Mouse (Mus musculus): ENCODE measurements around the gene Cdk2. TPM values are rescaled to one million over a fixed set of nuclear protein-coding genes. Genes with fewer than 3 reads are reported as not detected.

The Cdk2 gene
- polyA plus RNA-seq (2015; fragmentation: Nextera tagmentation; extraction: Ambion mirVana) = 90.7 and 93.6 TPM in 2 replicates

GRCm38 (mm10) chr10:128704491-128705316 is at the start of gene Cdk2:
TSS of gene Cdk2 (minus strand) at chr10:128705031.
- Histone ChIP-seq H3K36me3 (ENCODE audit: control insufficient read depth, insufficient read depth) (peaks cover 15% of the 10 kb centered on the region), H3K4me1 (ENCODE audit: control insufficient read depth, insufficient read depth, low read length) (peaks cover 17% of the 10 kb centered on the region), H3K9me3 (replicated peaks; ENCODE audit: control insufficient read depth, low read length) (no peaks in the 10 kb centered on the region), H3K27ac (ENCODE audit: low read length) (peak within 1 kb of the TSS; percentile 98), H3K4me3 (ENCODE audit: low read length) (peak within 1 kb of the TSS; percentile 85), H3K4me2 (ENCODE audit: low read depth, low read length) (peak within 1 kb of the TSS; percentile 85), H3K9ac (ENCODE audit: low read length) (peak within 1 kb of the TSS; percentile 90), H3K27me3 (ENCODE audit: control insufficient read depth, insufficient read depth, low read length) (no peaks in the 10 kb centered on the region)
- ATAC-seq (replicated peaks; ENCODE audit: extremely low read depth, insufficient read depth, low FRiP score) = peak; percentile 94
- WGBS = under 1% methylated on average over 62 of the region's 62 CpGs

DNA sequence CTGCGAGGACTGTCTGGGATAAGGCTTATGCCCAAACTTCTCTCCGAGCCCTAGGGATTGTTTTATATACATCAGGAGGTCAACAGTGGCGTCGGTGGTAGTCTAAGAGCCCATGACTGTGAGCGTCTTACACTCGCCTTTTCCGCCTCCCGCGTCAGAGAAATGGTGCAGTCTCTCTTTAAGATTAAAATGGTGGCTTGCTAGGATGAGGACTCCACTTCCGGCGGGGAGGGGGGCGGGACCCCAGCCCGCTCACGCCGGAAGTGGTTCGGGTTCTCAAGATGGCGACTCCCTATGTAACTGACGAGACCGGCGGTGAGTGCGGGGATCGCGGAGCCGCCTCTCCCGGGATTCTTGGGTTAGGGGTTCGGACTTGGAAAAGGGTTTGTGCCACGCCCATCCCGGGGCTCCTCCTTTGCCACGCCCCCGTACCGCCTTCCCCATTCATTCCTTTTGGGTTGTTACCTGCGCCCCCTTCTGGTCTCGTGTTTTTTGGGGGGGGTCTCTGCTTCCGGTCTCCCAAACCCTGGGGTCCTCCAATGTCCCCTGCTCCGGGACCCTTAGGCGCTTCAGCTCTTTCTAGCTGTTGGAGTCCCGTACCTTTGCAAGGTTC is 43.5 kb upstream of the Cdk2 start:
- under 1% methylated on average over 37 of the region's 37 CpGs for WGBS
- peak; percentile 75 for ATAC-seq (replicated peaks; ENCODE audit: extremely low read depth, insufficient read depth, low FRiP score)
- H3K4me3 ChIP-seq (ENCODE audit: low read length) = peak overlapping the region; percentile 94

DNA sequence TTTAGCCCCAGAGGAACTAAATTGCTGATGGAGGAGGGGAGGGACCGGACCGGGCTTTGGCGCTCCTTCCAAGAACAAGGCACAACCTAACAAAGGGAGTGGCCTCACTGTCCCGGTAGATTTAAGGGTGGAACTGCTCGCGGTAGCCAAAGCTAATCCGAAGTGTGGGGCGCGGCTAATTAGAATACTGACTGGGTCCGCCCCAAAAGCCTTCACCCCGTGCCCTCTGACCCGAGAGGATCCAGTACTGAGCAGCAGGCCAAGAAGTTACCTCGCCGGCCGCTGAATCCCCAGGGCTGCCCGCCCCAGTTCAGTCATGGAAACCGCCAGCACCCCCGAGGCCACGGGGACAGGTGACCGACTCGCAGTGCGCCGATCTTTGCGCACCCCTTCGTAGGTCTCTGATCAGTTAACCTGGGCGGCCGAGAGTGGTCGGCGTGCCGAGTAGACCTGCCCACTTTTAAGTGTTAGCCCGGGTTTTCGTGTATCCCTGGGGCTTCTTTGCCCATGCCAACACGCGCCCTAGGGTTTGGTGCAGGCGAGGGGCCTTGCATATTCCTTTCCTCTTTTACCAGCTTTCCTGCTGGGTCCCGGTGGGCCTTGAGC is 42.9 kb upstream of the Cdk2 start, which contains the start of gene Pym1:
Gene Pym1 (plus strand): TSS at position 244 of the 606 bp plus-strand sequence.
- peak; percentile 26 for ATAC-seq (replicated peaks; ENCODE audit: extremely low read depth, insufficient read depth, low FRiP score)
- WGBS = under 1% methylated on average over 36 of the region's 36 CpGs
- H3K4me1 ChIP-seq (ENCODE audit: control insufficient read depth, insufficient read depth, low read length) = peaks cover 27% of the 10 kb centered on the region

More for the DNA sequence above, 43.5 kb upstream of the Cdk2 start:
- peak overlapping the region; percentile 92 for H3K4me2 ChIP-seq (ENCODE audit: low read depth, low read length)
- no peaks in the 10 kb centered on the region for H3K9me3 ChIP-seq (replicated peaks; ENCODE audit: control insufficient read depth, low read length)
- no peaks in the 10 kb centered on the region for H3K36me3 ChIP-seq (ENCODE audit: control insufficient read depth, insufficient read depth)
- peak overlapping the region; percentile 96 for H3K27ac ChIP-seq (ENCODE audit: low read length)
- H3K27me3 ChIP-seq (ENCODE audit: control insufficient read depth, insufficient read depth, low read length) = no peaks in the 10 kb centered on the region
- peak overlapping the region; percentile 87 for H3K9ac ChIP-seq (ENCODE audit: low read length)
- H3K4me1 ChIP-seq (ENCODE audit: control insufficient read depth, insufficient read depth, low read length) = peaks cover 22% of the 10 kb centered on the region

DNA sequence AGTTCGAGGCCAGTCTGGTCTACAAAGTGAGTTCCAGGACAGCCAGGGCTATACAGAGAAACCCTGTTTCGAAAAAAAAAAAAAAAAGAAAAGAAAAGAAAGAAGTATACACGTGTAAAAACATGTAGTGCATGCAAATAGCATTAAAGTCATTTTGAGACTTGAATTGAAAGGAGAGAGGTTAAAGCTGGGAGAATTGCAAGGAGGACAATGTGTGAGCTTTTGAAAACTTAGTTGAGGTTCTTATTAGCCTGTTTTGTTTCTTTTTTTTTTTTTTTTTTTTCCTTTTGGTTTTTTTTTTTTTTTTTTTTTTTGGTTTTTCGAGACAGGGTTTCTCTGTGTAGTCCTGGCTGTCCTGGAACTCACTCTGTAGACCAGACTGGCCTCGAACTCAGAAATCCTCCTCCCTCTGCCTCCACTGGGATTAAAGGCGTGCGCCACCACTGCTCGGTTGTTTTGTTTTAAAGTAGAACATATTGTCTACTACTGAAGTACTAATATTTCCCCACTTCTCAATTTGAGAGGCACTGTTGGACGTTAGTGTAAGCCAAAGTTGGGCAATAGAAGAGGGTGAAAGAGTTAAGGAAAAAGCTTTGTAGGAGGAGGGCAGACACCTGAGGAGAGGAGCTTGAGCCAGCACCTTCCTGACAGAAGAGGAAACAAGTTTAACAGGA is 42.3 kb upstream of the Cdk2 start:
- peak overlapping the region; percentile 92 for H3K4me2 ChIP-seq (ENCODE audit: low read depth, low read length)
- WGBS = 53% methylated on average over 9 of the region's 9 CpGs
- no peak for ATAC-seq (replicated peaks; ENCODE audit: extremely low read depth, insufficient read depth, low FRiP score)

More for the DNA sequence above, 42.9 kb upstream of the Cdk2 start, which contains the start of gene Pym1:
- H3K9me3 ChIP-seq (replicated peaks; ENCODE audit: control insufficient read depth, low read length) = no peaks in the 10 kb centered on the region
- H3K4me3 ChIP-seq (ENCODE audit: low read length) = peak within 1 kb of the TSS; percentile 94
- H3K4me2 ChIP-seq (ENCODE audit: low read depth, low read length) = peak within 1 kb of the TSS; percentile 92
- H3K27me3 ChIP-seq (ENCODE audit: control insufficient read depth, insufficient read depth, low read length) = no peaks in the 10 kb centered on the region
- no peaks in the 10 kb centered on the region for H3K36me3 ChIP-seq (ENCODE audit: control insufficient read depth, insufficient read depth)
- H3K27ac ChIP-seq (ENCODE audit: low read length) = peak within 1 kb of the TSS; percentile 96
- H3K9ac ChIP-seq (ENCODE audit: low read length) = peak within 1 kb of the TSS; percentile 87

DNA sequence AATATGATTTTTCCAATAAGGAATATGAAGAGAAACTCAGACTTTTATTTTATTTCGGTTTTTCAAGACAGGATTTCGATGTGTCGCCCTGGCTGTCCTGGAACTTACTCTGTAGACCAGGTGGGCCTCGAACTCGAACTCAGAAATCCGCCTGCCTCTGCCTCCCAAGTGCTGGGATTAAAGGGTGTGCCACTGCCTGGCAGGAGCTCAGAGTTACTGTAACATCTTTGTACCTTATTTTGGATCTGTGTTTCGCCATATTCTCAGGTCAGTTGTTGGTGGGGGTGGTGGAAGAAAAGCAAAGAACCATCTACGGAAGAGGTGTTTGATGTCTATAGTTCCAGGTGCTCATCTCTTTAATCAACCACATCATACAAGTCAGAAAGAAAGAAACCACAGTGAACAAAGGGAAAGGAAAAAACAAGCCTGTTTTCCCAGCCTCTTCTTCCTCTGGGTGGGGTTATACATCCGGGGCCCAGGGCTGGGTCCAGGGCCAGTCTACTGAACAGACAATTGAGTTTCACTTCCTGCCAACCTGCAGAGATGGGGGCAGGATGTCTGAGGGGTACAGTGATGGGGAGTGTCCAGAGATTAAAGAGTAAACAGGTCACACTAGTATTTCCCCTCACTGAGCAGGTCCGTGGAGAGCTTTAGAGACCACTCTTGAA is 41.2 kb upstream of the Cdk2 start:
- ATAC-seq (replicated peaks; ENCODE audit: extremely low read depth, insufficient read depth, low FRiP score) = peak; percentile 30; the same call in 1 of the 2 replicates
- peaks cover 32% of the 10 kb centered on the region for H3K4me1 ChIP-seq (ENCODE audit: control insufficient read depth, insufficient read depth, low read length)
- H3K27ac ChIP-seq (ENCODE audit: low read length) = peak overlapping the region; percentile 69; the same call in 1 of the 2 replicates
- H3K36me3 ChIP-seq (ENCODE audit: control insufficient read depth, insufficient read depth) = no peaks in the 10 kb centered on the region
- H3K9me3 ChIP-seq (replicated peaks; ENCODE audit: control insufficient read depth, low read length) = no peaks in the 10 kb centered on the region
- peak overlapping the region; percentile 16; the same call in 1 of the 2 replicates for H3K4me3 ChIP-seq (ENCODE audit: low read length)
- no peak overlapping the region for H3K9ac ChIP-seq (ENCODE audit: low read length)
- no peaks in the 10 kb centered on the region for H3K27me3 ChIP-seq (ENCODE audit: control insufficient read depth, insufficient read depth, low read length)
- WGBS = 85% methylated on average over 10 of the region's 10 CpGs
- H3K4me2 ChIP-seq (ENCODE audit: low read depth, low read length) = no peak overlapping the region; the same call in 1 of the 2 replicates

More for the DNA sequence above, 42.3 kb upstream of the Cdk2 start:
- Histone ChIP-seq H3K9me3 (replicated peaks; ENCODE audit: control insufficient read depth, low read length) (no peaks in the 10 kb centered on the region), H3K4me3 (ENCODE audit: low read length) (peak overlapping the region; percentile 94), H3K27ac (ENCODE audit: low read length) (peak overlapping the region; percentile 96), H3K4me1 (ENCODE audit: control insufficient read depth, insufficient read depth, low read length) (peaks cover 32% of the 10 kb centered on the region), H3K27me3 (ENCODE audit: control insufficient read depth, insufficient read depth, low read length) (no peaks in the 10 kb centered on the region), H3K36me3 (ENCODE audit: control insufficient read depth, insufficient read depth) (no peaks in the 10 kb centered on the region), H3K9ac (ENCODE audit: low read length) (peak overlapping the region; percentile 87)

DNA sequence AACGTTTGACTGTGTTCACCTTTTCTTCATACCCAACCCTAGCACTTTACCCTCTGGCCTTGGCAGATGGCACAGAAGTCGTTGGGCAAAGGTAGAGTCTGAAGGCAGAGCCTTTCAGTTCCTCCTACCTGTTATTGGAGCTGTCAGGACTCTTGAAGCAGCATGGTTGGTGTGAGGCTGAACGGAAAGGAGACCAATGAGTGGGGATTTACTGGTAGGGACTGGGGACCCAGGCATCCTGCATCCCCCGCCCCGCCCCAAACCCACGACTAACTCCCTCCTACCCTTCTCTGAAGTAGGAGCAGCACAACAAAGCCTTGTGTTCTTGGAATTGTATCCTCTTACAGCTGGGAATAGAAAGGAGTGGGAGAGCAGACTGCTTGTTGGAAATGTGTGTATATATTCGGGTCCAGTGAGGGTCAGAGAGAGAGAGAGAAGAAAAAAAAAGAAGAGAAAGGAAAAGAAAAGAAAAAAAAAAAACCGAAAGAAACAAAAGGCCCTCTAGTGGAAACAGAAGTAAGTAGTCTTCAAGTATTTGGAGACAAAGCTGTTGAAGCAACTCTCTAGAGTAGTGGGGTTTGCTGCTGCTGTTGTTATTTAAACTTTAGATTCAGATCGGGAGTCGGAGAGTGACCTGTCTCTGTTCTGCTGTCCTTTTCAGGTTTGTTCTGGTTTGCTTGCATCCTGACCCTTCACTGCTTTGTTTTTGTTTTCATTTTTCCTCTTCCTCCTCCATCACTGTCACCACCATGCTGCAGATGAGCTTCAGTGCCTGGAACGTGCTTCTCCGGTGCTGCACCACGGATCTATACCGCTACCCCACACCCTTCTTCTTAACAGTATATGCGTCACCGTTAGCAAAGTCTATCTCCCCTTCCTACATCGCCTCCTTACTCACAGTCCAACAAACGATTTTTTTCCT is 40.1 kb upstream of the Cdk2 start, which contains the start of gene Dgka:
Gene Dgka (minus strand): TSS at position 176 of the 922 bp plus-strand sequence.
- peak within 1 kb of the TSS; percentile 55 for H3K27ac ChIP-seq (ENCODE audit: low read length)
- peaks cover 32% of the 10 kb centered on the region for H3K4me1 ChIP-seq (ENCODE audit: control insufficient read depth, insufficient read depth, low read length)
- H3K36me3 ChIP-seq (ENCODE audit: control insufficient read depth, insufficient read depth) = no peaks in the 10 kb centered on the region
- H3K4me3 ChIP-seq (ENCODE audit: low read length) = peak within 1 kb of the TSS; percentile 70
- H3K9ac ChIP-seq (ENCODE audit: low read length) = peak within 1 kb of the TSS; percentile 80
- no peak for ATAC-seq (replicated peaks; ENCODE audit: extremely low read depth, insufficient read depth, low FRiP score)
- WGBS = 21% methylated on average over 18 of the region's 18 CpGs
- no peaks in the 10 kb centered on the region for H3K9me3 ChIP-seq (replicated peaks; ENCODE audit: control insufficient read depth, low read length)
- H3K4me2 ChIP-seq (ENCODE audit: low read depth, low read length) = peak within 1 kb of the TSS; percentile 88
- H3K27me3 ChIP-seq (ENCODE audit: control insufficient read depth, insufficient read depth, low read length) = no peaks in the 10 kb centered on the region

DNA sequence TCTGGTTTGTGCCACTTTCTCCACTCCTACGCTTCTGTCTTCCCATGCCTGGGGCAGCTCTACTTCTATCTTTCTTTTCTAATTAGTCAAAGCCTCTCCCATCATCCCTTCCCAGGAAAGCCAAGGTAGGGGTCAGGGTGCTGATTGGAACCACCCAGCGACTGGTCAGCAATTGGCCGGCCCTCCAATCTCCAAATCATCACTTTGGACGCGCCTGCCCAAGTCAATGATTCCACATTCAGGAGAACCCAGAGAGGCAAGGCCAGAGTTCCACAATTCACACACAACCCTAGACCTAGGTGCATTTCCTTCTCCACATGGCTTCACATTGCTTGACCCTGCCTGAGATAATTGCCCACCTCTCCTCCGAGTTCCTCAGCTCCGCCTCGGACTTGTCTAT is 39.4 kb upstream of the Cdk2 start:
- peak overlapping the region; percentile 80 for H3K9ac ChIP-seq (ENCODE audit: low read length)
- H3K4me3 ChIP-seq (ENCODE audit: low read length) = peak overlapping the region; percentile 70
- peak overlapping the region; percentile 55 for H3K27ac ChIP-seq (ENCODE audit: low read length)
- H3K4me2 ChIP-seq (ENCODE audit: low read depth, low read length) = peak overlapping the region; percentile 88
- no peaks in the 10 kb centered on the region for H3K9me3 ChIP-seq (replicated peaks; ENCODE audit: control insufficient read depth, low read length)
- H3K4me1 ChIP-seq (ENCODE audit: control insufficient read depth, insufficient read depth, low read length) = peaks cover 27% of the 10 kb centered on the region
- H3K36me3 ChIP-seq (ENCODE audit: control insufficient read depth, insufficient read depth) = no peaks in the 10 kb centered on the region
- WGBS = 22% methylated on average over 8 of the region's 8 CpGs
- no peaks in the 10 kb centered on the region for H3K27me3 ChIP-seq (ENCODE audit: control insufficient read depth, insufficient read depth, low read length)
- no peak for ATAC-seq (replicated peaks; ENCODE audit: extremely low read depth, insufficient read depth, low FRiP score)

Data from heart, embryonic 16.5 days (tissue).